In genomic region chr9:122691879-122692278, GRCm38 (mm10) we compare ENCODE assay signal across 11 mouse cellular contexts. TPM values are rescaled to one million over a fixed set of nuclear protein-coding genes. Genes with fewer than 3 reads are reported as not detected.
A peak's percentile ranks its signal among the peaks of the same experiment; 100 is the strongest.
DNase-seq lines count a peak whose midpoint lies in the region; ATAC-seq and TF ChIP-seq lines count a peak whose summit lies in the region.
"Had no signal": no experiment of that assay in that cellular context is flagged by ENCODE, and none has a peak within 500 bp of the region (broad histone marks: within the 10 kb centered on the region; RNA-seq: fewer than 3 reads in every experiment).

No protein-coding gene starts in this region.

- no peak overlapping the region for H3K4me2 ChIP-seq in heart, postnatal 0 days (ENCODE audit: low read depth, low read length)
- H3K4me2 ChIP-seq: embryonic facial prominence, embryonic 13.5 days; heart, embryonic 15.5 days had no signal

- no peak for TF ChIP-seq EP300 in heart, postnatal 0 days (IDR thresholded peaks at IDR 0.05; ENCODE audit: low read depth)

- ATAC-seq in heart, postnatal 0 days (ENCODE audit: insufficient read depth, low read depth): no peak
- ATAC-seq in activated CD4-positive, CD25-positive, alpha-beta regulatory T cell, adult 4 months: no peak

- no peaks in the 10 kb centered on the region for H3K4me1 ChIP-seq in heart, postnatal 0 days (ENCODE audit: control insufficient read depth, insufficient read depth)
- no peaks in the 10 kb centered on the region for H3K4me1 ChIP-seq in kidney, adult 2 months (ENCODE audit: control insufficient read depth, insufficient read depth, low read length)
- H3K4me1 ChIP-seq: heart, embryonic 15.5 days had no signal

- no peak for DNase-seq in heart, postnatal 0 days (ENCODE audit: low spot score)
- no peak for DNase-seq in heart, adult 18-20 months
- DNase-seq in right cerebral cortex, adult 2 months (ENCODE audit: low spot score in 2 of 2): peak; percentile 70 to 72
- no peak for DNase-seq in right cerebral cortex, adult 18-20 months
- peak; percentile 22 for DNase-seq in induced T-regulatory cell, adult 2 months (ENCODE audit: low read depth)
- no peak for DNase-seq in urinary bladder, adult 18-20 months (ENCODE audit: low spot score in 2 of 2)
- DNase-seq in kidney, adult 2 months: no peak

- TF ChIP-seq CTCF in heart, postnatal 0 days (IDR thresholded peaks at IDR 0.05; ENCODE audit: low read depth): peak; percentile 13; the same call in 1 of the 2 replicates
- no peak for TF ChIP-seq CTCF in kidney, adult 2 months (conservative IDR thresholded peaks at IDR 0.05; ENCODE audit: insufficient read depth, insufficient read length, low read depth, low read length)

- TF ChIP-seq POLR2A in kidney, adult 2 months (IDR thresholded peaks at IDR 0.05; ENCODE audit: low read depth, low read length): no peak

- no peak overlapping the region for H3K9ac ChIP-seq in heart, postnatal 0 days (replicated peaks; ENCODE audit: low read depth, low read length)
- H3K9ac ChIP-seq: embryonic facial prominence, embryonic 13.5 days; heart, embryonic 15.5 days had no signal

- no peaks in the 10 kb centered on the region for H3K9me3 ChIP-seq in heart, postnatal 0 days (replicated peaks; ENCODE audit: control insufficient read depth, low read length)
- H3K9me3 ChIP-seq: embryonic facial prominence, embryonic 13.5 days; heart, embryonic 15.5 days had no signal

- H3K4me3 ChIP-seq in heart, postnatal 0 days (ENCODE audit: low read depth, low read length): no peak overlapping the region
- H3K4me3 ChIP-seq in kidney, adult 2 months (ENCODE audit: insufficient read depth, low read depth, low read length): no peak overlapping the region
- H3K4me3 ChIP-seq: embryonic facial prominence, embryonic 13.5 days; heart, embryonic 15.5 days had no signal

- 61% methylated on average over 6 of the region's 6 CpGs for WGBS in heart, postnatal 0 days
- 71% methylated on average over 6 of the region's 6 CpGs for WGBS in kidney, adult 2 months

- no peaks in the 10 kb centered on the region for H3K27me3 ChIP-seq in heart, postnatal 0 days (ENCODE audit: control insufficient read depth, insufficient read depth, low read length)
- no peaks in the 10 kb centered on the region for H3K27me3 ChIP-seq in kidney, adult 2 months (replicated peaks; ENCODE audit: control insufficient read depth, insufficient read depth, low read length)
- H3K27me3 ChIP-seq: embryonic facial prominence, embryonic 13.5 days; heart, embryonic 15.5 days had no signal

- H3K36me3 ChIP-seq in heart, postnatal 0 days (replicated peaks; ENCODE audit: control insufficient read depth, insufficient read depth, low read length): no peaks in the 10 kb centered on the region
- no peaks in the 10 kb centered on the region for H3K36me3 ChIP-seq in kidney, adult 2 months (ENCODE audit: control insufficient read depth, insufficient read depth, low read length)
- H3K36me3 ChIP-seq: embryonic facial prominence, embryonic 13.5 days; heart, embryonic 15.5 days had no signal

- no peak overlapping the region for H3K27ac ChIP-seq in heart, postnatal 0 days (ENCODE audit: low read depth)
- H3K27ac ChIP-seq in kidney, adult 2 months (ENCODE audit: insufficient read depth, low read depth, low read length): no peak overlapping the region
- H3K27ac ChIP-seq: embryonic facial prominence, embryonic 13.5 days; heart, embryonic 15.5 days had no signal

RNA-seq across cellular contexts. Expression of gene Topaz1, which starts 55.3 kb away (rescaled TPM):
- total RNA-seq in heart, postnatal 0 days (2014; rRNA removed; ENCODE audit: low replicate concordance): not detected in 2 replicates
- polyA plus RNA-seq in heart, postnatal 0 days (2015; fragmentation: Nextera tagmentation; extraction: Ambion mirVana): not detected in 2 replicates
- total RNA-seq in heart, adult 18-20 months (2021): not detected
- polyA plus RNA-seq in activated CD4-positive, CD25-positive, alpha-beta regulatory T cell, adult 4 months (2017; shearing (Covaris generic)): under 1 TPM in 1 of 2 experiments, not detected in 1; 0.07 TPM
- polyA plus RNA-seq in kidney, adult 2 months (2012; rRNA removed): not detected in 2 replicates
- total RNA-seq: left cerebral cortex, postnatal 25 days had no signal

Comparison
In these comparisons a context has a peak if more than half of its experiments do, and no peak if none do; other contexts are left out.
1. DNase-seq: peak in right cerebral cortex, adult 2 months (2 of 2) and induced T-regulatory cell, adult 2 months (single experiment); none in heart, postnatal 0 days (single experiment), heart, adult 18-20 months (0 of 2), right cerebral cortex, adult 18-20 months (single experiment), urinary bladder, adult 18-20 months (0 of 2) and kidney, adult 2 months (single experiment).